Mouse (Mus musculus) thymus, postnatal 36 days (tissue): ENCODE measurements at regions not wholly inside any gene's neighbourhood (a gene's known extent, or its start where the extent isn't known, plus 50 kb on each side); places are given as distances from the start of the nearest gene placed in this dataset.

ENCODE experiments used
- DNase-seq, 2 experiments: peaks; one replicate each; pipeline ENCODE4 v3.0.0; 2022; ENCODE audit warnings: mixed read lengths in 2 of 2

DNA sequence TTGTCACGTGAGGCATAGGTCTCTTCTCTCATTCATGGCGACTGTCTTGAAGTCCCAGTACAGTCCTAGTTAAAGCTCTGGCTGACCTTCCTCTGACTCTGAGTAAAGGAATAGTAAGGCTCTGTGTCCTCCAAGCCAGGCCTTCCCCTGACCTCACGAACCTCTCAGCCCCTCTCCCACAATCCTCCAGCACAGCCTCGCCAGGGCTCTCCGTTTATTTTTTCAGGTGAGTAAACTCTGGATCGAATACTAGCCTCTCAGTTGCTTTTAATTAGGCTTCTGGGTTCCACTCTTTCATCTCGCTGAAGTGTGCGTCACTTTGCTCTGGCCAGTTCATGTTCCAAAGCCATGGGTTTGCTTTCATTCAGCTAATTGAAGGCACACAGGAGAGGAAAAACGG is 133.8 kb downstream of the Mylk4 start:
- DNase-seq: no peak

DNA sequence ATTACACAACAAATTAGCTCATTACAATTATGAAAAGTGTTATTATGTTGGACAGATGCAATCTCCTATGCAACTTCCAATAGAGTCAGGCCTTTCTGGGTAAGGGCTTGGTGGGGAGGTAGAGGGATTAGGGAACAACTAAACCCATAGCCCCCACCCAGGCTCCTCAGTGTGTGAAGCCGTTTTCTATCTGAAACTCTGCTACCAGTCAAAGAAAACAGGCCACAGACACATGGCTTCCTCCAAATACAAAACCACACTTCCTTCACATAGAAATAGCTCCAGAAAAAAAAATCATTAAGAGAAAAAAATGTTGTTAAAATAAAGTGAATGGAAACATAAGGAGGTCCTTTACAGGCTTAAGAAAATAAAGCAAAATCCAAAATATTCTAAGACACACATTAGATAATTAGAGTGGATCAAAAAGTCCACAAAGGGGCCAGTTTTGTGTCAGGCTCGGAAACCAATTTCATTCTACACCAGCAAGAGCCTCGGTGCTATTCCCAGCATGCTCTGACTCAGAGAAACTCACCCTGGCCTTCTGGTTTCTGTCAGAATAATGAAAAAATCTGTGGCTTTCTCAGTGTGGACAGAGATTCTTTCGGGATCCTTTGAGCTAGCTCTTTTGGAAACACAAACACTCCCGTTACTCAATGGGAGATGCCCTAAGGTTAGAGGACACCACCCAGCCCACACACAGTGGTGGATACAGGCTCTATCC is 140.6 kb downstream of the Mylk4 start:
- no peak for DNase-seq

DNA sequence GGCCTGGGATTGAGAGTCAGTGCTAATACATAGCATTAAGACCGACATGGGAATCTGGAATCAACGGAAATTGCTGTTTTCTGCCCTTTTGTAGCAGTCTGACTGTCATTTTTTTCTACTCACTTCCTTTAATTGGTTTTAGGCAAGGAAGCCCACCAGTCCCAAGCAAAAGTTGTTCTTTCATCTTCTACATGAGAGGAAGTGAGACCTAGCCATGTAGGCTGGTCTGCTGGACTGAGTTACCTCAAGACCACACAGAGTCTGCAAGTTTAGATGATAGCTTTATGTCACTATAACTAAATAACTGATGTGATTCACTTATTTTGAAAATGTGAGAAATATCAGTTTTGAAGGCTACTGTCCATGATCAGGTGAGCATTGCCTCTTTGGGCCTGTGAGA is 142.8 kb downstream of the Mylk4 start:
- no peak for DNase-seq

DNA sequence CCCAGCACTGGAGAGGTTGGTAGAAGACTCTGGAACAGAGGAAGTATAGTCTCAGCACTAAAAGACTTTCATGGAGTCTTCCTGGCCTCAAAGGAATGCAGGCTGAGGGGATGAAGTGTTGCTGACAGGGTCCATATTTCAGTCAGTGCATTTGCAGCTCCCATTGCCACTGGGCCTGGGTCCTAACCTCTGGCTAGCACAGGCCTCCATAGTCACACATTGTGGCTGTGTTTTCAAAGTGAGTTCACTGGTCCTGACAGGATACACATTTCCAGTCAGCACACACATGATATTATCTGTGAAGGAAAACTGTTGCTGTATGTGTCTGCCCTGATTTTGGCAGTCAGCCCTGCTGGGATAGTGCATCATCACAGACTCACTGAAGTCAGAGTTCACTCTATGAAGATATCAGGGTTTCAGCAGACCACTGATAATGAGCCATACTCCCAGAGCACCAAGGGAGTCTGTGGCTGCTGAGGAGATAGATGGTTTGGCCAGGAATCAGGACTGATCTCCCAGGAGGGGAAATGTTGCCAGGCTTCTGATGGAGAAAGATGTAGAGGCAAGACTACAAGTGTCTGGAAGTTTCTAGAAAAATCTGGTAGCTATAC is 153.5 kb downstream of the Mylk4 start:
- no peak for DNase-seq

DNA sequence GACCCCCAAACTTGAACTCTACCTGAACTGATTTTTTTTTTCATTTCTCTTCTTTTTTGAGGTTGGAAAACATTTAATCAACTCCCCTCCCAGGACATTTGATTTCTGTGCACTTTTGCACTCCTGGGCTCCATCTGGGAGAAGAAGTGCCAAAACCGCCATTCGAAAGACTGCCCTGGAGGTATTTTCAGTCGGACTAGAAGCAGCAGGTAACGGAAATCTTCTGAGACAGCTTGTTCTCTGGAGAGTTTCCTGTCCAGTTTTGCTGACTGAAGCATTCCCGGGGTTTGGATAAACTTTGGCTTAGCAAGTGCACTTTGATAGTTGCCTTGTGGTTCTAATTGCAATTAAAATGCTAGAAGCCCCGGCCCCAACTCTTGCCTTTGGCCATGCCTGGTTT is 169.8 kb downstream of the Mylk4 start:
- no peak for DNase-seq

DNA sequence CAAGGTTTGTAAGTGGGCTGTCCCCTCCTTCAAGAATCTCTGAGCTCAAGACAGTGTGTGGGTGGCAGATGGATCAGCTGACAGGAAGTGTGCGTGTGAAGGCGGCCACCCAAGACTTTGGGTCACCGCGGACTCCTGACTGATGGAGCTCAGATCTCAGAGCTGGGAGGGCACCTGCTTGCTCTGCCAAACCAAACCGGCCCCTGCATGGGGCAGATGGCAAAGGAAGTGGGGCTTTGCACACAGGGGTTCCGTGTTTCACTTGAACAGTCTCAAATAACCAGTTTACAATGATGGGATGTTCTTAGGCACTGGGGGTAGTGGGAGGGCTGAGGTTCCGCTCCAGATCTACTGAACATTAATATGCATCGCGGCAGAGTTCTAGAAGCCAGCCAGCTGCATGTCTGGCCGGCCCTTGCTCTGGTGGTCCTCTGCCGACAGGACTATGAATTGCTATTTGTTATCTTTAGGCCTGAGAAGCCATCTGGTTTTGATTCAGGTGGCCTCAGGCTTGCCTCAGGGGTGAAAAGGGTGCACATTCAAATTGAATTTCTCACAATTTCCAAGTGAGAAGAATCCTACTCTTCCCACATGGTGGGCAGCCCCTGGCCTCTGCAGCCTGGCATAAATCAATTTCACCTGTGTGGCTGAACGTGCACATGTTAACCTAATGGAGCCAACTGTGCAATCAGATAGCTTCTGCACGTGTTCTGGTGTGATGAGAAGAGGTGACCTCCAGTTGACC is 172.0 kb downstream of the Mylk4 start:
- DNase-seq: peak; percentile 15

DNA sequence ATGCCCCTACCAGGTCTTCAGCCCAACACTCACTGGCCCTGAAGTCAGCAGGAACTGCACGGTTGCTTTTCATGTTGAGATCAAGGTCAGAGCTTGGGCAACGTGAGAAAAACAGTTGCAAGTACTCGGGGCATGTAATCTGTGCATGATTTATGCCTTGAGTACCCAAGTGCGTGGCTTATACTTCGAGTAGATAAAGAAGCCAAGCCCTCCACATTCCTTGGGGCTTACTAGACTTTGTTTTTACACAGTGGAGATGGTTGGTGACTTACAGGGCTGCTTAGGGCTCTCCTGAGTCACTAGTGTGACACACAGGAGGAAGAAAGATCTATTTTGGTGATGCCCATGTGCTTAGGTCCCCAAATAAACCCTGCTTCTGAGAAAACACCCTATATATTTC is 172.8 kb downstream of the Mylk4 start:
- DNase-seq: no peak

DNA sequence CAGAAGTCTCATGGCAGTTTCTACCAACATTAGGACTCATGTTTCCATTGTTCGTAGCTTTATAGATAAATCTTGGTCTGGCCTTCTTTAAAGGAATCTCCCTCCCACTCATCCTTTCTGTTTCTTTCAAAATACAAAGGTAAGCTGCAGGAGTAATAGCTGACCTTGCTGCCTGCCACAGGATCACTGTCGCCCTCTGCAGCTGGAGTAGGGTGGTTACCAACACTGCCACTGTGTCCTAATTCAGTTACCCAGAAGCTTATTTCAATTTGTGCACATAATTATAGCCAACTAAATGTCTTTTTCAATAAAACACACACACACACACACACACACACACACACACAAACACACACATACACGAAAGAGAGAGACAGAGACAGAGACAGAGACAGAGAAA is 175.3 kb downstream of the Mylk4 start:
- no peak for DNase-seq

DNA sequence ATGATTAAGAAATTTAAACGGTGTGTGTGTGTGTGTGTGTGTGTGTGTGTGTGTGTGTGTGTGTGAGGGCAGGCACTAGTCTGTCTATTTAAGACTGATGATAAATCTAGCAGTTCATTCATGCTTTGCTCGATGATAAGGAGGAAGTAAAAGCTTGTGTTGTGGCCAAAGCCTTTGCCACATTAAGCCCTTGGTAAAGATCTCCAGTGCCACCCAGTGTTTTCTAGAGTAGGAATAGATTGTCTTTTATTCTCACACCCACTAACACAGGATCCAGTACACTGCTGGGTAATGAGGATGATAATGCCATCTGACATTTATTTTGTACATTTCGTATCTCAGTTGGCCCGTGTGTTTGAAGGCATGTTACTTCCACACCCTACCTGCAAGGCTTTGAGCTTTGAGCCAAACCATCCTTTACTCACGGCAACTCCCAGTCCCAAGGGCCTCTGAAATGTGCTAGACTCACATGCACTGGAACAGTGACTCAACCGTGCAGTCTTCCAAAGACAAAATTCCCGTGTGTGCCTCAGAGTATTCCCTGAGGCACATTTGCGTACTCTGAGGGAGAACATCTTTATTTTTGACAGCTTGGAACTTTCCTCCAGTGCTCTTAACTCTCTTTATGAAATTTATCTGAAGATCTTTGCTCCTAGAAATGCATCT is 179.7 kb downstream of the Mylk4 start:
- no peak for DNase-seq

DNA sequence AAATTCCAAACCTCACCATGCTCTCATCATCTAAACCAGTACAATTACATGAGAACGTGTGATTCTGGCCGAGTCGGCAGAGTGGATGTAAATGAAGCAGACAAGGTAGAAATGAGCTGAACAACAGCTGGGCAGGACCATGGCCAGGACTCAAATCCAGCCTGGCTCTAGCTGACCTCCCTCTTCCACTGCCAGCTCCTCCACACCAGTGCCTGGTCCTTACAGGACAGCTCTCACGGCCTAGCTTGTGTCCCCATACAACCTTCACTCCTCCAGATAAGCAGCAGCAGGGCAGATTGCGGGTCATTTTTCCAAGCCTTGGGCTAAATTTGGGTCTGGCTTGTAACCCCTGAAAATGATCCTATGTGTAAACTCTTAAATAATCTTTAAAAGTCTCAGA is 182.4 kb downstream of the Mylk4 start:
- no peak for DNase-seq

DNA sequence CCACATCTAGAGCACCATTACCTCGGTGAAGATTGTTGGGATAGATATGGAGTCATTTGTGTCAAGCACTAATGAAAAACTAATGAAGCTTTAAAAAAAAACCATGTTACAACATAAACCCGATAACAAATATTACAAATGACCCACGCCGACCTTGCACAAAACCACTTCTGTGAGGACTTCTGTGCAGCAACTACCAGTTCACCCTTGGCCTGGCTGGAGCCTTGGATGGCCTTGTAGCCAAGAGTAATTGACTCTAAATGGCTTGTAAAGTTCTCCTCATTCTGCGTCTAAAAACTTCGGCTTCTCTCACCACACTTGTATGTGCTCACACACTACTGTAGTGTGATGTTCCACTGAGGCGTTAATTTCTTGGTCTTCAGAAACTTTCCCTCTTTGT is 190.1 kb downstream of the Mylk4 start:
- no peak for DNase-seq

DNA sequence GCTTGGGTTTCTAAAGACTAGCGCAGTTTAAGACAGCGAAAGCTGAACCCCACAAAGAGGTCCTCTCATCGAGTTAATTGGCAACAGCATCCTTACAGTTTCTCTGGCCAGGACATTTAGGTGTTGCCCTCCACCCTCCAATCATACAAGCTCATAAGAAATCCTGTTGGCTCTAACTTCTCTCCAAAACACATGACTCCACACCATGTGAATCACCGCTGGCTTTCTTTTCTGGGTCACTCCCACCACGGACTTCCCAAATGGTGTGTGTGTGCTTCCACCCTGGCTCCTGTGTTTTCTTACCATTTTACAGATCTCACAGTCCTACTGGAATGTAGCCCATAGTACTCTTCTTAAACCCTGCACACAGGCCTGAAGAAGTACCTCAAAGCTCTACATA is 190.6 kb downstream of the Mylk4 start:
- no peak for DNase-seq

DNA sequence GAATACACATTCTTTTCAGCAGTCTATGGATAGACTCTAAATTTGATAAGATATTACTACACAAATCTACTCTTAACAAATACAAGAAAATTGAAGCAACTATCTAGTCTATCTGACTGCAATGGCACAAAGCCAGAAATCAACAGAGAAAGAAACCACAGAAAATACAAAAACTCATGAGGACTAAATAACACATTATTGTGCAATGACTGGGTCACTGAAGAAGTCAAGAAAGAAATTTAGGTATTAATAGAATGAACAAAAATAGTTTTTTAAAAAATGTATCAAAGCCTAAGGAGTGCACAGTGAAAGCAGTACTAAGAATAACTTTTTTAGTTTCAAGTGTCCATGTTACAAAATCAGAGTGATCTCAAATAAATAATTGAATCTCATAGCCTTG is 202.2 kb downstream of the Mylk4 start:
- DNase-seq: no peak

DNA sequence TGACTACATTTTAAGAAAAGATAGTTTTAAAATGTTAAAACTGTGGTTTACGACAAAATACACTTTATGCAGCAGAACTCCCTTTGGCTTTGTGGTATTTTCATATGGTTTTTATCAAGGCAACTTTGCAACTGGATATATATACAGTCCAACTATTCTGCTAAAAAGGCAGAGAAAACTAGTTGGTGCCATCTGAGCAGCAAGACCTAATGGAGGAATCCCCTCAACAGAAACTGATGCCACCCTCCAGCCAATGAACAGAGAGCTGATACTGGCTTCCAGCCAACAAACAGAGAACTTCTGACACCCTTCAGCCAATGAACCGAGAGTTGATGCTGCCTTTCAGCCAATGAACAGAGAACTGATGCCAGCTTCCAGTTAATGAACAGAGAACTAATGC is 215.9 kb downstream of the Mylk4 start:
- no peak for DNase-seq

DNA sequence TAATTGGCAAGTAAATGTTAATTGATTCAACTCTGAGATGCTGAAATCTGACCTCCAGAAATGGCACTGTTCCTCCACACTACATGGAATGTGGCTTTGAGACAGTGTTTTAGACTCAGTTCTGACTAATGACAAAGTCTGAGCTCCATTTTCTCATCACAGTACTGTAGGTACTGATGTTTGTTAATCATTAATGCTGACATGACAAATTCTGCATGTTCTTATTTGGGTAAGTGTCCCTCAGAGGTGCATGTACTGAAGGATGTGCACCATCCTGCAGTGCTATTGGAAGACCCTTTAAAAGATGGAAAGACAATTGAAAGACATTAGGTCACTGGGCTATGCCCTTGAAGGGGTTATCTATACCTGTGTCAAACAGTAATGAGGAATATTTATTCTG is 222.1 kb upstream of the Gmds start:
- DNase-seq: no peak

DNA sequence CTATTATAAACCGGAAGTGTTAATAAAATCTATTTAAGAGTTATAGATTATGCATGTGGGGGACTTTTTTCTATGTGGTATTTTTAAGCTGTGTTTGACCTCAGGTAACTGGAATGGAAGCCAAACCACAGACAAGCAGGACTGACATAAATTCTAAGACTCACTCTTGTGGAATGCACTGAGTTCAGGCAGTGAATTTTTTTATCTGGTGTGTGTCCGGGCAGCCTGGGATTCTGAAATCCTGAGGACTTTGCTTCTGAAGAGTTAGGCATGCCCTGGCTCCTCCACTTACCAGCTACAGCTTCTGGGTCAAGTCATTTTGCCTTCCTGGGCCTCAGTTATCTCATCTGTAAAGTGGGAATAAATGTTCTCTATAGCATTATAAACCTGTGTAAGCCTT is 217.9 kb upstream of the Gmds start:
- DNase-seq: no peak

DNA sequence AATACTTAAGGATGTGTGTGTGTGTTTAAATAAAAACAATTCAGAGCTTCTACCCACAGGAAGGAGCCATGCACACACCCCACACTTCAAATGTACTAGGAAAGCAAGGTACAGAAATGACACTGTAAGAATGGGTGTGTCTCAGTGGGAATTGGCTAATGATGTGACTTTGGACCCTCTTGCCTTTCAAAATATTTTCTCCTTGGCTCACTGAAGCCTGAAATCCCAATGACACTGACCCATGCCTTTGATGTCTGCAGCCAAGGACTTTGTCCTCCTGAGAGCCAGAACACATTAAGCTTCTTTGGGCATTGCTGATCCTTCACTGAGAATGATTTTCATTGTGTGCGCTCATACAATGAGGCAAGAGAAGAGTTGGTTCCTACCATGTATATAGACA is 216.5 kb upstream of the Gmds start:
- DNase-seq: no peak

DNA sequence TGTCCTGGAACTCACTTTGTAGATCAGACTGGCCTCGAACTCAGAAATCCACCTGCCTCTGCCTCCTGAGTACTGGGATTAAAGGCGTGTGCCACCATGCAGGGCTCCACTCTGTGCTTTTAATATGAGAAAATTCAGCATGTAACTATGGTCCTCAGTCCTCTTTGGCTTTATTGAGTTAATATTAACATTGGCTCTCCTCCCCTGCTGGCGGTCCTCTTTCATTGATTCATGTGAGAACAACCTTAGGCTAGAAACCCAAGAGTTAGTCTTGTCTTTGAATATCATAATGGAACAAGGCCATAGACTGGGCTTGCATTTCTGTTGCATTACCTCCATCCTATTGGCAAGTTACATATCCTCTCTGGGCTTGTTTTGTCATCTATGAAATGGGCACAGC is 216.1 kb upstream of the Gmds start:
- no peak for DNase-seq

DNA sequence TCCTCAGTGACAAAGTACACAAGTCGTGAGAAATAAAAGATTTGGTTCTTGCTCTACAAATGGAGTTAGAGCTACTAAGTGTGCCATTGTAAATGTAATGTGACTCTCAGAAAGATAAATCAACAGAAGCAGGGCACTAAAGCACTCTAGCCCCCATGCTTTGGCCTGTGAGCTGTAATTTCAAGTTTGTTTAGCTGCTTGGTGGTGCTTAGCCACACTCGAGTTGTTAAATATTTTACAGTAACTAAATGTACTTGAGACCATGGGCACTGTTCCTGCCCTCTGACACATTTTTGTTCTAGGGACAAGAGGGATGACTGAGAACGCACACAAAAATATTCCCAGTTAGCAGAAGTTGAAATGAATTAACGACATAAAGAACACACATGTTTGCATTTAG is 214.6 kb upstream of the Gmds start:
- DNase-seq: no peak

DNA sequence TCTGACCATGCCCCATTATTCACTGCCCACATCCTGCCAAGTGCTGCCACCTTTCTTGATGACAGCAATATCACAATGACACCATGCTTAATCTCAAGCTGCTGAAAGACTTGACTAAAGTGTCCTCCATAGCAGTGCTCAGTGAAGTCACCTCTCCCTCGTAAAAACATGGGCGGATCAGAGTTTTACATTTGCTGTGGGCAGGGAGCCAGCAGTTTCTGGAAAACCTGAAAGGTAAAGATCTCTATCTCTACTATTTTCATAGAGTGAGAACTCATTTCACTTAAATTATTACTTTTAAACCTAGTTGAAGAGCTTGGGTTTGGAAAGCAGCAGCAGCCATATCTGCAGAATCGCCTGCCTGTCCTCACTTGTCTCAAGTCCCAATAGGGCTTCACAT is 211.6 kb upstream of the Gmds start:
- no peak for DNase-seq

DNA sequence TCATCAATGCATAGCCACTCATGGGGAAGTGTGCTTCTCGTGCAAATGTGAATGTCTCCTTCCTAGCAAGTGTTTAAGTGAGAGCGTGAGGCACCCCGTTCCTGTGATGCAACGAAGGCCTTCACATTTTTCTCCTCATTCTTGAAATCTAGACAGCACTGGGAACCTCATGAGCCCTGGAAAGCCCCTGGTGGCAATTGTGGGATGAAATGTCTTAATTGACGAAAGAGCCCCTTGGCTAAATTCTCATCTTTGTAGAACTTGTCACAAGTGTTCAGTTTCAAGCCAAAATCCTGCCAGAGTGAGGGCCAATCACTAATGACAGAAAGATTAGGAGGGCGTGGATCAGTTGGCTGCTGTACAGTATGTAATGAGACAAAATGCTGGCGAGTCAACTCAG is 208.6 kb upstream of the Gmds start:
- no peak for DNase-seq

DNA sequence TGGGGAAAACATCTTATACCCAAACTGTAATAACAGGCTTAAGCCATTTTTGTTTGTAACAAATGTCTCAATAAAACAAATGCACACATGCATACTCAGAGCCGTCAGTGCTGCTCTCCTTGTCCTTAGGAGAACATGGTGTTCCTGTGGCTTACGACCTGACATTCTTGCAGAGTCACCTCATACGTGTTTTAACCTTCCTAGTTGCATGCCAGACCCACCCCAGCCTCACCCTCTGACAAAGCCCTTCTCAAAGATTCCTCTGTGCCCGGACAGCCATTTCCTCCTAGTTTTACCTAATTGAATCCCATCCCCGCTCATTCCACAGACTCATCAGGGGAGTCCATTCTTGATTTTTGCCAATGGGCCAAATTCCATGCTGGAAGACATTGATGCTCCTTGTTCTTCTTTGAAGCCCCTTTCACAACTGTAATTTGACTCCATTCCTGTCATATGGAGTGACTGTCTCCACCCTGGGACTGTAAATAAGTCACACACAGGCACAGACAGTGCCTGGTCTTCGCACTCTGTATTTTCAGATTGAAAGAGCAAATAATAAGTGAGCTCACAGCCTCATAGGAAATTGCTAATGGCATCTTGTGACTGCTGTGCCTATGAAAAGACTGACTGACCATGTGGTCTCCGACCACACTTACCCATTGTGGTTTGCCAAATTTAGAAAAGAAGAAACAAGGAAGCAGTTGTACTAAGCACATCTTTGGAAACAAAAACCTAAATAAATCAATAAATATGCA is 206.6 kb upstream of the Gmds start:
- no peak for DNase-seq

DNA sequence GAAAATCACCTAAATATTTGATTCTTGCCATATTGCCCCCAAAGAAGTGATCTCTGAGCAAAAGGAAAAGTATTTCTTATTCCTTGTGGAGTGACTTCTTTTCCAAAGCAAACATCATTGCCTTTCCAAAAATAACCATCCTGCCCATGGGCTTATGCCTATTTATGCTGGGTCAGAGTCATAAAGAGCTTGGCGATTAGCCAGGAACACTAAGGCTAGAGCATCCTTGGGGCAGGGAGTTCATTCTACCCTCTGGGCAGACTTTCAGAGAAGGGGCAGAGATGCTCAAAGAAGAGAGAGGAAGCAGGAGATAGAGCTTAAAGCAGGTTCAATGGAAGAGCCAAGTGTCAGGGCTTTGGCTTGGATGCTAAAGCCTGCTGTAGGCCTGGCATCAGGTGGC is 203.1 kb upstream of the Gmds start:
- no peak for DNase-seq
